Mouse (Mus musculus) olfactory bulb, adult 2 months (tissue): ENCODE results near the gene Maneal. TPM values are rescaled to one million over a fixed set of nuclear protein-coding genes. Genes with fewer than 3 reads are reported as not detected.

ENCODE experiments used
- H3K27ac ChIP-seq: fragments of 200-500 bp; 2 replicates; pipeline ENCODE4 v1.5.1; 2012; ENCODE audit warnings: low read depth, low read length; ENCODE audit not compliant: insufficient read depth
- H3K4me1 ChIP-seq: fragments of 200-500 bp; 2 replicates; pipeline ENCODE4 v1.6.1; 2012; ENCODE audit warnings: low read length; ENCODE audit not compliant: control insufficient read depth, insufficient read depth
- H3K4me3 ChIP-seq: fragments of 200-500 bp; 2 replicates; pipeline ENCODE4 v1.5.1; 2012; ENCODE audit warnings: mild to moderate bottlenecking, low read depth, low read length, moderate library complexity; ENCODE audit not compliant: insufficient read depth
- CTCF ChIP-seq: fragments of 200-500 bp; IDR thresholded peaks from 2 replicates; pipeline ENCODE4 v1.5.1; 2012; ENCODE audit warnings: low read depth, mild to moderate bottlenecking, low read length, moderate library complexity; ENCODE audit not compliant: insufficient read depth
- POLR2A ChIP-seq: fragments of 200-500 bp; IDR thresholded peaks from 2 replicates; pipeline ENCODE4 v1.6.1; 2012; ENCODE audit warnings: mild to moderate bottlenecking, low read depth, low read length, moderate library complexity; ENCODE audit not compliant: insufficient read depth
- WGBS: fragments of 180-500 bp; shearing (Covaris S2); methylation state at CpG from one replicate; pipeline ENCODE4 v1.1.7; 2018; 5-methylcytosine and 5-hydroxymethylcytosine counted together
- polyA plus RNA-seq: library from polyadenylated mRNA; stranded (reverse); fragments of >200 nt; gene quantifications from 2 replicates; pipeline ENCODE4 v1.2.4, GENCODE M21; 2012; ENCODE audit warnings: low replicate concordance; ENCODE audit not compliant: missing spikeins, insufficient read depth, insufficient read length

Maneal gene
- polyA plus RNA-seq, 1 experiment, result not detected

GRCm38 (mm10) chr4:124850933-124851658 lies 10.9 kb downstream of the Maneal start, which contains the start of gene 1110065P20Rik:
TSS of gene 1110065P20Rik (minus strand) at chr4:124851196.
- WGBS, result under 1% methylated on average over 75 of the region's 75 CpGs
- TF ChIP-seq CTCF (no peak), POLR2A (no peak)
- Histone ChIP-seq H3K4me3 (peak within 1 kb of the TSS; percentile 66), H3K27ac (peak within 1 kb of the TSS; percentile 76), H3K4me1 (peaks cover 19% of the 10 kb centered on the region)

- Histone ChIP-seq H3K4me3 (peak within 1 kb of the TSS; percentile 66), H3K4me1 (peaks cover 19% of the 10 kb centered on the region), H3K27ac (peak within 1 kb of the TSS; percentile 76)
- WGBS, result under 1% methylated on average over 89 of the region's 90 CpGs
- TF ChIP-seq CTCF (no peak), POLR2A (peak; percentile 68)
Measured at GRCm38 (mm10) chr4:124850261-124850913, 11.6 kb downstream of the Maneal start, which contains the start of gene Yrdc. TSS of gene Yrdc (plus strand) at chr4:124850679.

- TF ChIP-seq POLR2A (no peak), CTCF (no peak)
- peak overlapping the region; percentile 66 for H3K4me3 ChIP-seq
- under 1% methylated on average over 24 of the region's 24 CpGs for WGBS
- peak overlapping the region; percentile 76 for H3K27ac ChIP-seq
- H3K4me1 ChIP-seq, result peaks cover 19% of the 10 kb centered on the region
Measured at GRCm38 (mm10) chr4:124849631-124850260, 12.2 kb downstream of the Maneal start.

GRCm38 (mm10) chr4:124847573-124847972 lies 14.4 kb downstream of the Maneal start:
- Histone ChIP-seq H3K4me1 (peaks cover 21% of the 10 kb centered on the region), H3K4me3 (no peak overlapping the region), H3K27ac (no peak overlapping the region)
- TF ChIP-seq POLR2A, result no peak
- peak; percentile 89 for TF ChIP-seq CTCF
- 4% methylated on average over 8 of the region's 8 CpGs for WGBS

GRCm38 (mm10) chr4:124843493-124843892 lies 18.5 kb downstream of the Maneal start:
- 0 out of 2 replicates have a peak, but pooled peaks cover 6% of the 10 kb centered on the region for H3K4me1 ChIP-seq
- no peak for TF ChIP-seq POLR2A
- peak; percentile 49; the same call in 1 of the 2 replicates for TF ChIP-seq CTCF
- no peak overlapping the region for H3K27ac ChIP-seq

GRCm38 (mm10) chr4:124840998-124841397 lies 21.0 kb downstream of the Maneal start:
- no peak for TF ChIP-seq CTCF
- TF ChIP-seq POLR2A, result no peak
- 0 out of 2 replicates have a peak, but pooled peaks cover 2% of the 10 kb centered on the region for H3K4me1 ChIP-seq
- no peak overlapping the region for H3K27ac ChIP-seq
- no peak overlapping the region for H3K4me3 ChIP-seq
- 98% methylated on average over 1 of the region's 1 CpGs for WGBS

More at GRCm38 (mm10) chr4:124843493-124843892, 18.5 kb downstream of the Maneal start:
- WGBS, result 61% methylated on average over 11 of the region's 11 CpGs
- no peak overlapping the region for H3K4me3 ChIP-seq

GRCm38 (mm10) chr4:124838035-124838700 lies 23.8 kb downstream of the Maneal start:
- no peak overlapping the region for H3K27ac ChIP-seq
- H3K4me1 ChIP-seq, result peaks cover 4% of the 10 kb centered on the region
- no peak for TF ChIP-seq CTCF
- no peak for TF ChIP-seq POLR2A
- 58% methylated on average over 14 of the region's 14 CpGs for WGBS
- no peak overlapping the region for H3K4me3 ChIP-seq

GRCm38 (mm10) chr4:124832796-124833195 lies 29.2 kb downstream of the Maneal start:
- Histone ChIP-seq H3K27ac (no peak overlapping the region), H3K4me1 (peaks cover 4% of the 10 kb centered on the region), H3K4me3 (no peak overlapping the region)
- WGBS, result 94% methylated on average over 10 of the region's 10 CpGs
- TF ChIP-seq CTCF, result no peak
- no peak for TF ChIP-seq POLR2A

- Histone ChIP-seq H3K4me1 (peaks cover 3% of the 10 kb centered on the region), H3K27ac (no peak overlapping the region), H3K4me3 (no peak overlapping the region)
- WGBS, result 69% methylated on average over 5 of the region's 5 CpGs
- TF ChIP-seq POLR2A, result no peak
Measured at GRCm38 (mm10) chr4:124829671-124830070, 32.3 kb downstream of the Maneal start.
